Mouse (Mus musculus): ENCODE measurements at regions not wholly inside any gene's neighbourhood (a gene's known extent, or its start where the extent isn't known, plus 50 kb on each side); places are given as distances from the start of the nearest gene placed in this dataset.
A peak's percentile ranks its signal among the peaks of the same experiment; 100 is the strongest.

GRCm38 (mm10) chr1:92386752-92387151 lies 86.9 kb downstream of the Ndufa10 start:
- DNase-seq (ENCODE audit: low spot score in 2 of 2) = no peak

- no peak for DNase-seq (ENCODE audit: low spot score in 2 of 2)
These were observed 88.7 kb downstream of the Ndufa10 start for GRCm38 (mm10) chr1:92384945-92385344.

GRCm38 (mm10) chr1:92383749-92384148 lies 89.9 kb downstream of the Ndufa10 start:
- DNase-seq (ENCODE audit: low spot score in 2 of 2) = no peak

- no peak for DNase-seq (ENCODE audit: low spot score in 2 of 2)
These were observed 94.2 kb downstream of the Ndufa10 start for GRCm38 (mm10) chr1:92379510-92379886.

GRCm38 (mm10) chr1:92378741-92379509 lies 94.7 kb downstream of the Ndufa10 start:
- DNase-seq (ENCODE audit: low spot score in 2 of 2) = no peak

GRCm38 (mm10) chr1:92376456-92376855 lies 97.2 kb downstream of the Ndufa10 start:
- DNase-seq (ENCODE audit: low spot score in 2 of 2) = no peak

- DNase-seq (ENCODE audit: low spot score in 2 of 2) = no peak
These were observed 101.3 kb downstream of the Ndufa10 start for GRCm38 (mm10) chr1:92372222-92372990.

- no peak for DNase-seq (ENCODE audit: low spot score in 2 of 2)
These were observed 102.2 kb downstream of the Ndufa10 start for GRCm38 (mm10) chr1:92371357-92371981.

GRCm38 (mm10) chr1:92370842-92371241 lies 102.8 kb downstream of the Ndufa10 start:
- no peak for DNase-seq (ENCODE audit: low spot score in 2 of 2)

- no peak for DNase-seq (ENCODE audit: low spot score in 2 of 2)
These were observed 103.7 kb downstream of the Ndufa10 start for GRCm38 (mm10) chr1:92369972-92370371.

- DNase-seq (ENCODE audit: low spot score in 2 of 2) = no peak
These were observed 107.4 kb downstream of the Ndufa10 start for GRCm38 (mm10) chr1:92366249-92366648.

- DNase-seq (ENCODE audit: low spot score in 2 of 2) = no peak
These were observed 108.1 kb downstream of the Ndufa10 start for GRCm38 (mm10) chr1:92365366-92366075.

GRCm38 (mm10) chr1:92361677-92362076 lies 112.0 kb downstream of the Ndufa10 start:
- no peak for DNase-seq (ENCODE audit: low spot score in 2 of 2)

- peak; percentile 79 to 82 for DNase-seq (ENCODE audit: low spot score in 2 of 2)
These were observed 113.4 kb downstream of the Ndufa10 start for GRCm38 (mm10) chr1:92360255-92360654.

GRCm38 (mm10) chr1:92359473-92359872 lies 114.2 kb downstream of the Ndufa10 start:
- DNase-seq (ENCODE audit: low spot score in 2 of 2) = no peak

GRCm38 (mm10) chr1:92358758-92359287 lies 114.8 kb downstream of the Ndufa10 start:
- DNase-seq (ENCODE audit: low spot score in 2 of 2) = no peak

GRCm38 (mm10) chr1:92348353-92349005 lies 125.2 kb downstream of the Ndufa10 start:
- no peak for DNase-seq (ENCODE audit: low spot score in 2 of 2)

GRCm38 (mm10) chr1:92347656-92348055 lies 126.0 kb downstream of the Ndufa10 start:
- no peak for DNase-seq (ENCODE audit: low spot score in 2 of 2)

GRCm38 (mm10) chr1:92343768-92344167 lies 129.9 kb downstream of the Ndufa10 start:
- no peak for DNase-seq (ENCODE audit: low spot score in 2 of 2)

- DNase-seq (ENCODE audit: low spot score in 2 of 2) = no peak
These were observed 130.5 kb downstream of the Ndufa10 start for GRCm38 (mm10) chr1:92343161-92343598.

All from layer of hippocampus, postnatal 10 days (tissue).